31 mouse cellular contexts compared by ENCODE assay signal in the genomic region with DNA sequence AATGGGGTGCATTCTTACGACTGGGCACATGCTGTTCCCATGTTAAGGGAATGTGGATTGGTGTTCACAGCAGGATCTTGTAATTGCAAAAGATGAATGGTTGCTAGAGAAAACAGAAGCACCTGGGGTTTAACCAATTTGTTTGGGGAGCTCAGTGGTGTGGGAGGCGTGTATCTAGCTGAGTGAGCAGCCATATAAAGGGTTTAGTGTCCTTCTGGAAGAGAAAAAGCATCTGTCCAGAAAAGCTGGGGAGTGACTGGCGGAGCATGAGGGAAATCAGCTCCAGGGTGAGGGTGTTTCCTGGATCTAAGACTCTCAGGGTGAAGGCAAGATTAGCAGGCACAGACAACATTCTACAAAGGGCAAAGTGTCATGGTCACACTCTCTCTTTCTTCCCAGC.
DNase-seq lines count a peak whose midpoint lies in the region; ATAC-seq lines count a peak whose summit lies in the region.
"Had no signal": no experiment of that assay in that cellular context is flagged by ENCODE, and none has a peak within 500 bp of the region (broad histone marks: within the 10 kb centered on the region; RNA-seq: fewer than 3 reads in every experiment).

No protein-coding gene starts in this region.

- H3K4me1 ChIP-seq in forebrain, embryonic 10.5 days: peaks cover 8% of the 10 kb centered on the region
- no peaks in the 10 kb centered on the region; the same call in 1 of the 2 replicates for H3K4me1 ChIP-seq in forebrain, embryonic 16.5 days (replicated peaks; ENCODE audit: control insufficient read depth, insufficient read depth, low read length)
- H3K4me1 ChIP-seq in heart, embryonic 11.5 days (ENCODE audit: control insufficient read depth, insufficient read depth, low read length): peaks cover 7% of the 10 kb centered on the region; the same call in 1 of the 2 replicates
- peaks cover 7% of the 10 kb centered on the region; the same call in 1 of the 2 replicates for H3K4me1 ChIP-seq in midbrain, embryonic 13.5 days (replicated peaks)
- H3K4me1 ChIP-seq in midbrain, embryonic 16.5 days (ENCODE audit: control insufficient read depth, insufficient read depth, low read length): no peaks in the 10 kb centered on the region
- H3K4me1 ChIP-seq: embryonic facial prominence, embryonic 15.5 days; hindbrain, embryonic 12.5 days; intestine, embryonic 15.5 days; liver, embryonic 12.5 days had no signal

- DNase-seq in forebrain, embryonic 10.5 days (ENCODE audit: extremely low spot score, low spot score): no peak
- DNase-seq in heart, adult 18-20 months: no peak
- peak; percentile 32 for DNase-seq in Muller cell, postnatal 12 days (ENCODE audit: inconsistent ontology term)
- DNase-seq in cerebellum, postnatal 36 days: no peak
- DNase-seq: adrenal gland, postnatal 14 days; cerebellum, adult 11-12 months; cerebellum, adult 9-11 months; gastrocnemius, postnatal 10 days; heart, postnatal 14 days; kidney, adult 8-10 months; kidney, postnatal 4 days; left cerebral cortex, postnatal 4 days; liver, postnatal 0 days; lung, postnatal 36 days; spleen, adult 18-20 months; thymus, adult 2 months; thymus, postnatal 36 days had no signal

- 36% methylated on average over 3 of the region's 3 CpGs for WGBS in forebrain, embryonic 10.5 days
- 43% methylated on average over 3 of the region's 3 CpGs for WGBS in forebrain, embryonic 16.5 days
- 51% methylated on average over 3 of the region's 3 CpGs for whole genome bisulfite sequencing in heart, embryonic 11.5 days (ENCODE audit: insufficient replicate concordance)
- WGBS in midbrain, embryonic 13.5 days: 36% methylated on average over 3 of the region's 3 CpGs
- 40% methylated on average over 3 of the region's 3 CpGs for WGBS in midbrain, embryonic 16.5 days

- H3K4me3 ChIP-seq in forebrain, embryonic 10.5 days: no peak overlapping the region
- H3K4me3 ChIP-seq in forebrain, embryonic 16.5 days (replicated peaks; ENCODE audit: low read length): no peak overlapping the region
- no peak overlapping the region for H3K4me3 ChIP-seq in heart, embryonic 11.5 days (ENCODE audit: low read depth, low read length)
- H3K4me3 ChIP-seq in midbrain, embryonic 13.5 days (replicated peaks): no peak overlapping the region
- H3K4me3 ChIP-seq in midbrain, embryonic 16.5 days (ENCODE audit: low read depth, low read length): no peak overlapping the region
- H3K4me3 ChIP-seq: embryonic facial prominence, embryonic 10.5 days; embryonic facial prominence, embryonic 15.5 days; heart, embryonic 13.5 days; hindbrain, embryonic 12.5 days; intestine, embryonic 15.5 days; liver, embryonic 12.5 days; megakaryocyte, embryonic 14.5 days had no signal

- no peak overlapping the region for H3K4me2 ChIP-seq in forebrain, embryonic 16.5 days (ENCODE audit: low read length)
- H3K4me2 ChIP-seq in heart, embryonic 11.5 days: no peak overlapping the region
- no peak overlapping the region for H3K4me2 ChIP-seq in midbrain, embryonic 13.5 days (replicated peaks)
- H3K4me2 ChIP-seq in midbrain, embryonic 16.5 days (ENCODE audit: low read length): no peak overlapping the region
- H3K4me2 ChIP-seq: embryonic facial prominence, embryonic 15.5 days; heart, embryonic 13.5 days; hindbrain, embryonic 12.5 days; intestine, embryonic 15.5 days; liver, embryonic 12.5 days had no signal

- H3K36me3 ChIP-seq in forebrain, embryonic 10.5 days (replicated peaks): no peaks in the 10 kb centered on the region
- H3K36me3 ChIP-seq in forebrain, embryonic 16.5 days (ENCODE audit: control insufficient read depth, insufficient read depth): no peaks in the 10 kb centered on the region
- H3K36me3 ChIP-seq in heart, embryonic 11.5 days (ENCODE audit: control insufficient read depth, insufficient read depth, low read length): no peaks in the 10 kb centered on the region
- no peaks in the 10 kb centered on the region for H3K36me3 ChIP-seq in midbrain, embryonic 13.5 days
- no peaks in the 10 kb centered on the region for H3K36me3 ChIP-seq in midbrain, embryonic 16.5 days (ENCODE audit: control insufficient read depth, insufficient read depth, low read length)
- H3K36me3 ChIP-seq: embryonic facial prominence, embryonic 10.5 days; embryonic facial prominence, embryonic 15.5 days; G1E; heart, embryonic 13.5 days; hindbrain, embryonic 12.5 days; intestine, embryonic 15.5 days; liver, embryonic 12.5 days had no signal

- no peaks in the 10 kb centered on the region for H3K9me3 ChIP-seq in forebrain, embryonic 10.5 days
- no peaks in the 10 kb centered on the region; the same call in 1 of the 2 replicates for H3K9me3 ChIP-seq in forebrain, embryonic 16.5 days (ENCODE audit: control insufficient read depth, low read length)
- H3K9me3 ChIP-seq in heart, embryonic 11.5 days (replicated peaks; ENCODE audit: control insufficient read depth, low read length): no peaks in the 10 kb centered on the region
- no peaks in the 10 kb centered on the region for H3K9me3 ChIP-seq in midbrain, embryonic 13.5 days
- H3K9me3 ChIP-seq in midbrain, embryonic 16.5 days (replicated peaks; ENCODE audit: control insufficient read depth, low read length, poor library complexity, severe bottlenecking): peaks cover 6% of the 10 kb centered on the region; the same call in 1 of the 2 replicates
- H3K9me3 ChIP-seq: embryonic facial prominence, embryonic 10.5 days; embryonic facial prominence, embryonic 15.5 days; heart, embryonic 13.5 days; hindbrain, embryonic 12.5 days; intestine, embryonic 15.5 days; liver, embryonic 12.5 days; megakaryocyte, embryonic 14.5 days had no signal

- H3K9ac ChIP-seq in forebrain, embryonic 16.5 days (replicated peaks; ENCODE audit: low read depth, low read length): no peak overlapping the region
- H3K9ac ChIP-seq in heart, embryonic 11.5 days (ENCODE audit: low read depth, low read length): no peak overlapping the region
- H3K9ac ChIP-seq in midbrain, embryonic 13.5 days (replicated peaks): no peak overlapping the region
- H3K9ac ChIP-seq in midbrain, embryonic 16.5 days (ENCODE audit: low read depth, low read length): no peak overlapping the region
- H3K9ac ChIP-seq: embryonic facial prominence, embryonic 15.5 days; heart, embryonic 13.5 days; hindbrain, embryonic 12.5 days; intestine, embryonic 15.5 days; liver, embryonic 12.5 days; liver, postnatal 0 days had no signal

- no peak for ATAC-seq in forebrain, embryonic 16.5 days
- no peak for ATAC-seq in heart, embryonic 11.5 days (replicated peaks; ENCODE audit: insufficient number of reproducible peaks, low FRiP score, low TSS enrichment)
- ATAC-seq in midbrain, embryonic 13.5 days: no peak
- no peak for ATAC-seq in midbrain, embryonic 16.5 days
- ATAC-seq: hindbrain, postnatal 0 days; intestine, embryonic 15.5 days; liver, embryonic 12.5 days; liver, postnatal 0 days; Patski had no signal

- H3K27ac ChIP-seq in forebrain, embryonic 10.5 days: peak overlapping the region; percentile 54; the same call in 1 of the 2 replicates
- no peak overlapping the region for H3K27ac ChIP-seq in forebrain, embryonic 16.5 days (ENCODE audit: low read length)
- peak overlapping the region; percentile 35; the same call in 1 of the 2 replicates for H3K27ac ChIP-seq in heart, embryonic 11.5 days (ENCODE audit: low read depth, low read length)
- H3K27ac ChIP-seq in midbrain, embryonic 13.5 days: peak overlapping the region; percentile 17; the same call in 1 of the 2 replicates
- H3K27ac ChIP-seq in midbrain, embryonic 16.5 days (ENCODE audit: low read length): no peak overlapping the region
- H3K27ac ChIP-seq: embryonic facial prominence, embryonic 10.5 days; embryonic facial prominence, embryonic 15.5 days; heart, embryonic 13.5 days; hindbrain, embryonic 12.5 days; hindbrain, postnatal 0 days; intestine, embryonic 15.5 days; liver, embryonic 12.5 days had no signal

- no peaks in the 10 kb centered on the region for H3K27me3 ChIP-seq in forebrain, embryonic 10.5 days (ENCODE audit: poor library complexity, severe bottlenecking)
- H3K27me3 ChIP-seq in forebrain, embryonic 16.5 days (replicated peaks; ENCODE audit: control insufficient read depth, insufficient read depth, low read length): no peaks in the 10 kb centered on the region
- H3K27me3 ChIP-seq in heart, embryonic 11.5 days (ENCODE audit: control insufficient read depth, insufficient read depth, low read length): no peaks in the 10 kb centered on the region
- no peaks in the 10 kb centered on the region for H3K27me3 ChIP-seq in midbrain, embryonic 13.5 days
- no peaks in the 10 kb centered on the region for H3K27me3 ChIP-seq in midbrain, embryonic 16.5 days (ENCODE audit: control insufficient read depth, insufficient read depth, low read depth, low read length)
- H3K27me3 ChIP-seq: embryonic facial prominence, embryonic 15.5 days; heart, embryonic 13.5 days; hindbrain, embryonic 12.5 days; intestine, embryonic 15.5 days; liver, embryonic 12.5 days; megakaryocyte, embryonic 14.5 days; Patski had no signal

Comparison
In these comparisons a context has a peak if more than half of its experiments do, and no peak if none do; other contexts are left out.
1. H3K27ac ChIP-seq: peak in forebrain, embryonic 10.5 days (single experiment), heart, embryonic 11.5 days (single experiment) and midbrain, embryonic 13.5 days (single experiment); none in forebrain, embryonic 16.5 days (single experiment) and midbrain, embryonic 16.5 days (single experiment).